Mouse (Mus musculus) heart, embryonic 11.5 days (tissue): ENCODE data around the gene Twsg1. TPM values are rescaled to one million over a fixed set of nuclear protein-coding genes. Genes with fewer than 3 reads are reported as not detected.

ENCODE experiments used
- ATAC-seq: fragments of 200-750 bp; cut with Nextera tagmentation; replicated peaks from 2 replicates; pipeline ENCODE4 v1.8.0; 2017; ENCODE audit warnings: moderate library complexity; ENCODE audit not compliant: insufficient number of reproducible peaks, low FRiP score, low TSS enrichment
- H3K27ac ChIP-seq: fragments of 300-500 bp; sonication (generic); 2 replicates; pipeline ENCODE4 v1.5.1; 2014; ENCODE audit warnings: mild to moderate bottlenecking, low read depth, low read length
- H3K27me3 ChIP-seq: fragments of 300-500 bp; sonication (generic); 2 replicates; pipeline ENCODE4 v1.6.1; 2014; ENCODE audit warnings: mild to moderate bottlenecking, low read length, mixed read lengths; ENCODE audit not compliant: control insufficient read depth, insufficient read depth
- H3K36me3 ChIP-seq: fragments of 300-500 bp; sonication (generic); 2 replicates; pipeline ENCODE4 v1.6.1; 2014; ENCODE audit warnings: mild to moderate bottlenecking, low read length, moderate library complexity, mixed read lengths; ENCODE audit not compliant: control insufficient read depth, insufficient read depth
- H3K4me1 ChIP-seq: fragments of 300-500 bp; sonication (generic); 2 replicates; pipeline ENCODE4 v1.6.1; 2014; ENCODE audit warnings: low read length; ENCODE audit not compliant: control insufficient read depth, insufficient read depth
- H3K4me2 ChIP-seq: fragments of 300-500 bp; sonication (generic); 2 replicates; pipeline ENCODE4 v1.6.1; 2014; ENCODE audit warnings: mild to moderate bottlenecking, moderate library complexity
- H3K4me3 ChIP-seq: fragments of 300-500 bp; sonication (generic); 2 replicates; pipeline ENCODE4 v1.5.1; 2014; ENCODE audit warnings: low read depth, low read length
- H3K9ac ChIP-seq: fragments of 300-500 bp; sonication (generic); 2 replicates; pipeline ENCODE4 v1.6.1; 2014; ENCODE audit warnings: mild to moderate bottlenecking, low read depth, low read length, moderate library complexity
- H3K9me3 ChIP-seq: fragments of 300-500 bp; sonication (generic); replicated peaks from 2 replicates; pipeline ENCODE4 v1.6.1; 2016; ENCODE audit warnings: low read length; ENCODE audit not compliant: control insufficient read depth
- WGBS: fragments of 180-500 bp; shearing (Covaris S2); extraction: QIAGEN DNeasy Blood & Tissue Kit; methylation state at CpG from one replicate; pipeline ENCODE4 v1.1.7; 2014; ENCODE audit not compliant: insufficient replicate concordance; 5-methylcytosine and 5-hydroxymethylcytosine counted together
- polyA plus RNA-seq: library from polyadenylated mRNA; unstranded; fragments of >200 nt; fragmentation: Nextera tagmentation; extraction: Ambion mirVana; gene quantifications from 2 replicates; pipeline ENCODE4 v1.2.1, GENCODE M21; 2014

Twsg1 gene
- polyA plus RNA-seq, 1 experiment from 2014 or later = 86.8 TPM

DNA sequence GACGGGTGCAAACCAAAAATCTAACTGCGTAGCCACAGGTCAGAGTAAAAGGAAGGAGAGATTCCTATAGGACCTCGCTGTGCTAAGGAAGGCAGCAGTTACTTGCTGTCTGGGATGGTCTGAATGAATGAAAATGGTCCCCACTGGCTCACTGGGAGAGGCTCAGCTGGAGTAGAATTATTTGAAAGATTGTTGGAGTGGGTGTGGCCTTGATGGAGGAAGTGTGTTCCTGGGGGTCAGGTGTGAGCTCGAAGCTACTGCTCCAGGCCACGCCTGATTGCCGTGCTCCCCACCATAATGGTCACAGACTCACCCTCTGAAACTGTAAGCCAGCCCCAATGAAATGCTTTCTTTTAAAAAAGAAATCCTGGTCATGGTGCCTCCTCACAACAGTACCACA is 9.8 kb downstream of the Twsg1 start:
- Histone ChIP-seq H3K4me3 (no peak overlapping the region), H3K4me1 (peaks cover 17% of the 10 kb centered on the region; the same call in 1 of the 2 replicates), H3K4me2 (no peak overlapping the region), H3K36me3 (peaks cover 17% of the 10 kb centered on the region), H3K9ac (no peak overlapping the region), H3K27me3 (no peaks in the 10 kb centered on the region), H3K9me3 (no peaks in the 10 kb centered on the region; the same call in 1 of the 2 replicates), H3K27ac (no peak overlapping the region)
- 88% methylated on average over 6 of the region's 6 CpGs for WGBS
- no peak for ATAC-seq

DNA sequence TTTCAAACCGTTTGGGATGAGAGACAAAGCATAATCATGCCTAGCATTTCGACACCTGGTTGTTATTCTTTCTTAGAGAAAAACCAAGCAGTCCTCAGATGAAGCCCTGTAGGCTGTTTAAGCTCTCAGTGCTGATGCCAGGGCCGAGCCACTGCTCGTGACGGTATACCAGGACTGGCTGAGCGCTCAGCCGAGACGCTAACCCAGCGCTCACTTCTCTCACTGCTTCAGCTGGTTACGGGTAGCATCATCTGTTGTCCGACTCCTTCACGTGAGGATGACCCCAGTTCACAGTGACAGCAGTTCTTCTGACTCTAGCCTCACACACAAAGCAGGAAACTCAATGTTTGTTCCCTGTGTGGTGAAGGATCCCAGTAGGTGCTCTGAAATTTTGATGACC is 10.8 kb downstream of the Twsg1 start:
- WGBS = 80% methylated on average over 12 of the region's 12 CpGs
- H3K4me1 ChIP-seq = peaks cover 17% of the 10 kb centered on the region; the same call in 1 of the 2 replicates
- peak overlapping the region; percentile 41; the same call in 1 of the 2 replicates for H3K27ac ChIP-seq
- H3K27me3 ChIP-seq = no peaks in the 10 kb centered on the region
- no peak overlapping the region for H3K4me3 ChIP-seq
- no peak overlapping the region for H3K4me2 ChIP-seq
- ATAC-seq = no peak
- H3K9me3 ChIP-seq = no peaks in the 10 kb centered on the region; the same call in 1 of the 2 replicates
- no peak overlapping the region for H3K9ac ChIP-seq
- H3K36me3 ChIP-seq = peaks cover 16% of the 10 kb centered on the region

DNA sequence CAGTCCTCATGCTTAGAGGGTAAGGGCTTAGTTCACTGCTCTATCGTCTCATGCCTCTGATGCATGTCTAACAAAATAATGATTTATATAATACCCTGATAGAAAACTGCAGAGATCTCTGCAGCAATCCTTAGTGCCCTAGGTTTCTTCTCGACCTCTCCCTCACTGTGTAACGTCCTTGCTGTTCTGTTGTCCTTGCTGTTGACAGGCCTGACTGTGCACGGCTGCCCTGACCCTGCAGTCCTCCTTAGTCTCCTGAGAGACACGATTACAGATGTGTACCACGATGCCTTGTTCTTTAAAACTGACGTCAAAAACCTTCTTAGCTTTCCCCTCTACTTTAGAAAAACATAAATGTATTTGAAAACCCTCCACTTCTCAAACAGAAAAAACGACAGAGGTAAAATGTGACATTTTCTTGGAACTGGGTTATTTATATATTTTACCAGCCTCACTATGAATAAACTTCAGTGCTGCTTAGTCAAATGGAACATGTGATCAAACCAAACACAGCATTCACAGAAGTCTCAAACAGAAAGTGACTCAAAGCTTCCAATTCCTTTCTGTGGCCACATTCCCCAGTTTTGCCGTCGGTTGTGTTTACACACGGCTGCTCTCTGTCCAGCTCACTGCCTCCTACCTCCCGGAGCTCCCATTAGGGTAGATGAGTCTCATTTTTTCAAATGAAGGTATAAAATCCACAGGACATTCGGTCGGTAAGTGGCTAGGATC is 11.4 kb downstream of the Twsg1 start:
- Histone ChIP-seq H3K27me3 (no peaks in the 10 kb centered on the region), H3K9me3 (no peaks in the 10 kb centered on the region; the same call in 1 of the 2 replicates), H3K27ac (peak overlapping the region; percentile 50), H3K4me3 (no peak overlapping the region), H3K4me2 (no peak overlapping the region), H3K9ac (no peak overlapping the region), H3K36me3 (peaks cover 16% of the 10 kb centered on the region), H3K4me1 (peaks cover 17% of the 10 kb centered on the region; the same call in 1 of the 2 replicates)
- ATAC-seq = no peak
- WGBS = 62% methylated on average over 14 of the region's 14 CpGs

DNA sequence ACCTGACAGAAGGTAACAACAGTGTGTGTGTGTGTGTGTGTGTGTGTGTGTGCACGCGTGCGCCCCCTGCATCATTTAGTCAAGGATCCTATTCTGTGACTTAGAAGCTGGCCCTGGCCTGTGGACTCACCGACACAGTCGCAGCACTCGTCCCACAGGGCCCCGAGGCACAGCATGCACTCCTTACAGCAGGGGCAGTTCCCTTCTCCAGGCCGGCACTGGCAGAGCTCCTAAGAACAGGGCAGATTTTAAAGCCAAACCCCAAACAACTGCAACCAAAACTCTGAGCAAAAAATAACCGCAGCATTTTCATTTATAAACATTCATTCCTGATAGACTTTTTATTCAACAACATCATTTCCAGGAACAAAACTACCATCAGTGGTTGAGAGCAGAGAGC is 13.4 kb downstream of the Twsg1 start:
- H3K9me3 ChIP-seq = no peaks in the 10 kb centered on the region; the same call in 1 of the 2 replicates
- WGBS = 89% methylated on average over 9 of the region's 9 CpGs
- H3K27ac ChIP-seq = no peak overlapping the region
- ATAC-seq = no peak
- H3K27me3 ChIP-seq = no peaks in the 10 kb centered on the region
- H3K4me2 ChIP-seq = no peak overlapping the region
- peaks cover 17% of the 10 kb centered on the region; the same call in 1 of the 2 replicates for H3K4me1 ChIP-seq
- H3K36me3 ChIP-seq = peaks cover 22% of the 10 kb centered on the region
- H3K9ac ChIP-seq = no peak overlapping the region
- no peak overlapping the region for H3K4me3 ChIP-seq

DNA sequence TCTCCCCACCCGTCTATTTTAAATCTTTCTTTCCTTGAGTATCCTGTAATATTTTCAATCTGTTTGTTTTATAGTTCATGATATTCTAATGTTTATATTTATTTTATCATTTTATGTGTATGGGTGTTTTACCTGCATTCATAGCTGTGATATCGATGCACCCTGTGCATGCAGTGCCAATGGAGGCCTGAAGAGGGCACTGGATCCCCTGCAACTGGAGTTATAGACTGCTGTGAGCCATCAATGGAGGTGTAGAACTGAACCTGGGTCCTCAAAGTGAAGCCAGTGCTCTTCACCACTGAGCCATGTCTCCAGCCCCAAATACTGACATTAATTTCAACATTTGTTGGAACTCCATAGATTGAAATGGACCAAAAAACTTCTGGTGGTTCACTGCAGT is 17.3 kb downstream of the Twsg1 start:
- H3K27ac ChIP-seq = no peak overlapping the region
- H3K9me3 ChIP-seq = no peaks in the 10 kb centered on the region; the same call in 1 of the 2 replicates
- H3K36me3 ChIP-seq = peaks cover 26% of the 10 kb centered on the region
- no peak for ATAC-seq
- 87% methylated on average over 2 of the region's 2 CpGs for WGBS
- no peak overlapping the region for H3K9ac ChIP-seq
- no peak overlapping the region for H3K4me3 ChIP-seq
- no peaks in the 10 kb centered on the region for H3K27me3 ChIP-seq
- peaks cover 4% of the 10 kb centered on the region; the same call in 1 of the 2 replicates for H3K4me1 ChIP-seq
- no peak overlapping the region for H3K4me2 ChIP-seq

DNA sequence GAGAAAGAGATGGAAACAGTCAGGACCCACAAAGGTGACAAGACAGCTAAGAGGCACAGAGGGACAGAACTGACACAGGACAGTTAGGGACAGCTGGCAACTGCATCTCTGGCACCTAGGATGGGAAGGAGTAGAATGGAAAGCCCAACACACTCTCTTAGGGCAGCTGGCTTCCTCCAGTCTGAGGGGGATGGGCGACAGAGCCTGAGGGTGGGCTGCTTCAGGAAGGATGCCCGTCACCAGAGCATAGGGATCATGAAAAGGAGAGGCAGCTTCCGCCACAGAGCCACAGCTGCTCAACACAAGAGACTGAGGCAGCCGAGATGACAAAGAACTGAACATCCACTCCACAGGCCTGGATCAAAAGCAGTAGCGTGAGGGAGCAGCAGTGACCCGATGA is 19.5 kb downstream of the Twsg1 start:
- no peak overlapping the region for H3K4me3 ChIP-seq
- H3K4me1 ChIP-seq = peaks cover 4% of the 10 kb centered on the region; the same call in 1 of the 2 replicates
- ATAC-seq = no peak
- no peak overlapping the region for H3K9ac ChIP-seq
- H3K27ac ChIP-seq = no peak overlapping the region
- no peaks in the 10 kb centered on the region for H3K9me3 ChIP-seq
- no peaks in the 10 kb centered on the region for H3K27me3 ChIP-seq
- 66% methylated on average over 6 of the region's 6 CpGs for WGBS
- no peak overlapping the region for H3K4me2 ChIP-seq
- H3K36me3 ChIP-seq = peaks cover 15% of the 10 kb centered on the region

DNA sequence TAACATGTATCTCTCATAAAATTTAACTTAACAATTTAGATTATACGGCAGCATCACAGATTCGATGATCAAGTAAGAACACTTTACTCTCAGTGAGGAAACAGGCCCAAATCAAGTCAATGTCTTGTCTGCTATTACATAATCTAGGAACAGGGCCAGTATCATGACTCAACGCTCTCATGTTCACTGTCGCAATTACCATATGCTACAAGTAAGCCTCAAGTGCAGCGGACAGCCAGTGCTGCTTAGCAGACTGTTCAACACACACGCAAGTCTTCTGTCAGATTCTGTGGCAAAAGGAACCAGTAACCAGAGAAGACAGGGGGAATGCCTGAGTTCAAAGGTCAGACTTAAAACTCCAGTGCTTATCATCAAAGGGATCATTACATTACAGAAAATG is 20.1 kb downstream of the Twsg1 start:
- H3K27me3 ChIP-seq = no peaks in the 10 kb centered on the region
- H3K36me3 ChIP-seq = peaks cover 12% of the 10 kb centered on the region
- H3K9ac ChIP-seq = no peak overlapping the region
- no peak overlapping the region for H3K4me3 ChIP-seq
- H3K27ac ChIP-seq = no peak overlapping the region
- peaks cover 4% of the 10 kb centered on the region; the same call in 1 of the 2 replicates for H3K4me1 ChIP-seq
- 86% methylated on average over 6 of the region's 6 CpGs for WGBS
- H3K9me3 ChIP-seq = no peaks in the 10 kb centered on the region
- no peak for ATAC-seq
- no peak overlapping the region for H3K4me2 ChIP-seq

DNA sequence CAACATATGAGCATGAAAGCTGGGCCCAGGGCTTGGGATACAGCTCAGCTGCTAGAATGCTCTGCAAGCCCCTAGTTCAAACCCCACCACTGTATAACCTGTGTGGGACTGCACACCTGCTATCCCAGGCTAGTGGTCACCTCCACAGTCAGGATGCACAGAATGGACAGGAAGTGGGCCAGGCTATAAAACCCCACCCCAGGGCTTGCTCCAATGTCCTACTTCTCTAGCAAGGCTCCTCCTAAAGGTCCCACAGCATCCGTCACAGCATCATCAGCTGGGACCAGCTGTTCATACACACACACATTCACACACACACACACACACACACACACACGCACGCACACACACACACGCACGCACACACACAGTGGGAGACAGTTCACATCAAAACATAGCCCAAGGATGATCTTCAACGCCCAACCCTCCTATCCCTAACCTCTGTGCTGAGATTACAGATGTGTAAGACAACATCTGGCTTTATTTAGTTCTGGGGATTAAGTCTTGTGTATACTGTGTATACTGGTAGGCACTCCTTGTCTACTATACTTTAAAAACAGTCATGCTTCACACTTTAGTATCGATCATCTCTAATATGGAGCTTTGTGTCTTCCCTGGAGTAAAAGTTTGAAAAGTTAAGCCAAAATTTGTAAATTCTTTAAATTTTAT is 20.7 kb downstream of the Twsg1 start:
- H3K4me3 ChIP-seq = no peak overlapping the region
- no peaks in the 10 kb centered on the region for H3K27me3 ChIP-seq
- H3K9ac ChIP-seq = no peak overlapping the region
- H3K9me3 ChIP-seq = no peaks in the 10 kb centered on the region
- H3K36me3 ChIP-seq = peaks cover 12% of the 10 kb centered on the region
- WGBS = 85% methylated on average over 7 of the region's 7 CpGs
- no peak overlapping the region for H3K27ac ChIP-seq
- H3K4me1 ChIP-seq = peaks cover 4% of the 10 kb centered on the region; the same call in 1 of the 2 replicates
- no peak overlapping the region for H3K4me2 ChIP-seq
- no peak for ATAC-seq
